Mouse (Mus musculus) frontal cortex, adult (tissue): ENCODE measurements around the gene Sufu.

Experiments used
- ATAC-seq: cut with Nextera tagmentation; 2 replicates; pipeline ENCODE4 v1.9.2; 2017; ENCODE audit warnings: mild to moderate bottlenecking, moderate library complexity, mixed read lengths; ENCODE audit not compliant: low TSS enrichment

The Sufu gene

DNA sequence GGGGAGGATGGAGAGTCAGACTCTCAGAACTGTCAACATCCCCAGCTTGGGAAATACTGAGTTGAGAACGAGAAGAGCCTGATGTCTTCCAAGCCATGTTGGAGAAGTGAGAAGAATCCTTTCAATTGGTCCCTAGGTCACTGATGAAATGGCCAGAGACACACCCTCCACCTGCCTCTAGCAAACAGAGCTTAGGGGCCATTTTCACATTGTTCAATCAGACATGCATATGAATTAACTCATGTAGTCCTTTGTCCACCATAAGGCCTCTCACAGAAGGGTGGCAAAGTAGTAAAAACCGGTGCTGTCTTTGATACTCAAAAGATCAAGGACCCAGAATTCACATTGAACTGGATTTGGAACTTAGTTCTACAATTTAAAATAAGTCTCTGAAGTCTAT lies 100.5 kb downstream of the Sufu start:
- ATAC-seq, result no peak

DNA sequence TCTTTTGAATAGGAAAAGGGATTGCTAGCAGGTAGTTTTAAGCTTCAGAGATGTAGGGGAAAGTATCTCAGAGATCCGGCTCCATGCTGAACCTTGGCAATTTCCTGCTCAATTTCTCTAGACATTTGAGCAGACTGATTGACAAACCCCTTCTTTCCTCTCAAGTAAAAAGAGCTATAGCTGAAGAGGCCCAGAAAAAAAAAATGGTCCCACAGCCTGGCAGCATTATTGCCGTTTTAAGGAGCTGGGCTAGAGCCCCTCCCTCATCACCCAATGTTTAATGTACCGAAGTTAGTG lies 102.8 kb downstream of the Sufu start:
- ATAC-seq, result no peak

DNA sequence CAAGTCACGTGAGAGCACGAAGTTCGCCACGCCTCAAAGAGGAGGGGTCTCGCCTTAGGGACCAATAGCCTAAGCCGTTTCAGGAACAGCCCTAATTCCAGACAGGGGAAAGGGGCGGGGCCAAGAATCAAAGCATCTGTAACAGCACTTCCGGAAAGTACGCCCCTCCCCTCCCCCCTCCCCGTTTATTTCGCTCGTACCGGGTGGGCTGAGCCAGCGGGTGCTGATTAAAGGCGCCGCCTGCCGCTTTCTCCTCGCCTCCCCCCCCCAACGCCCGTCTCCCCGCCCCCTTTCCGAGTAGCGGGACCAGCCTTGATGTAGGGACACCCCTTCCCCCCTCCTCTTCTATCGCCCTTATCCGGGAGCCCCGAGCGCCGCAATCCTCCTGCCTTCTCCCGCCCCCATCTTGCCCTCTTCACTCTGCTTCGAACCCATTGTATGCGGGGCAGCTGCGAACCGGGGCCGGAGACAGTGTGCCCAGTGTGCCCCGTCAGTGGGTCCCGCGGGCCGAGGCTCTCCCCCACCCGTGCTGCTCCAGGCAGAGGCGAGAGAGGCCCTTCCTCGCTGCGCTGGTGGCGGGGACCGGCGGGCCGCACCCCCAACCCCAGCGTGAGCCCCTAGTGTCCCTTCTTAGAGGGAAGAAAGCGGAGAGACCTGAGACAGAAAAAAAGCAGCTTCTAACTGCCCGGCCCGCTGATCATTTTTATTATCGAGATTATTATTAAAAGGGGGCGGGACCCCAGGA lies 103.3 kb downstream of the Sufu start:
- peak; percentile 57 for ATAC-seq

DNA sequence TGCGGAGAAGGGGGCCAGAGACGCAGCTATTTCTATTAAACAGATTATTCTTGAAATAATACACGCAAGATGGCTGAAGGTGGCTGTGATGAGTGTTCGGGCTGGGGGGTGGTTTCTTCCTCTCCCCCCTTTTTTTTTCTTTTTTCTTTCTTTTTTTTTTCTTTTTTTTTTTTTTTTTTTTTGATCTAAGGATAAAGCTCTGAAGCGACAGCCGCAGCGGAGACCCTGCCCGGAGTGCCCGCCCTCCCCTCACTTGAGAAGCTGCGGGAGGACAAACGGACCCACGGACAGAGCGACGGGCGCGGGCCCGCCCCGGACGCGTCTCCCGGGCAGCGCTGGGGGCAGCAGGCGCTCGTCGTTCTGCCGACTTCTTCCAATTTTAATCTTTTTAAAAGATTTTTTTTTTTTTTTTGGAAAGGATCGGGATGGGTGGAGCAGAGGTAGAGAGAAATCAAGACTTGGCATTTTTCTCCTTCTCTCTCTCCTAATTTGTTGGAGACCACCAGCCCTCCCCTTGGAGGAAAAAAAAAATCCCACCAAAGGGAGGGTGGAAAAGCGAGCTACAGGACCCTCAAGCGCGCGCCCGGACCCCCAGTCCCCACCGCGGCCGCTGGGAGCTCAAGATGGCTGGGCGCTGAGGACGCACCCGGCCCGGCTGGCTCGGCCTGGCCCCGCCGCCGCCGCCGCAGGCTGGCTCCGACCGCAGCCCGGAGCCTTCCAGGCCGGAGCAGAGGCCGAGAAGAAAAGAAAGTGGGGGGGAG lies 104.1 kb downstream of the Sufu start:
- no peak for ATAC-seq

DNA sequence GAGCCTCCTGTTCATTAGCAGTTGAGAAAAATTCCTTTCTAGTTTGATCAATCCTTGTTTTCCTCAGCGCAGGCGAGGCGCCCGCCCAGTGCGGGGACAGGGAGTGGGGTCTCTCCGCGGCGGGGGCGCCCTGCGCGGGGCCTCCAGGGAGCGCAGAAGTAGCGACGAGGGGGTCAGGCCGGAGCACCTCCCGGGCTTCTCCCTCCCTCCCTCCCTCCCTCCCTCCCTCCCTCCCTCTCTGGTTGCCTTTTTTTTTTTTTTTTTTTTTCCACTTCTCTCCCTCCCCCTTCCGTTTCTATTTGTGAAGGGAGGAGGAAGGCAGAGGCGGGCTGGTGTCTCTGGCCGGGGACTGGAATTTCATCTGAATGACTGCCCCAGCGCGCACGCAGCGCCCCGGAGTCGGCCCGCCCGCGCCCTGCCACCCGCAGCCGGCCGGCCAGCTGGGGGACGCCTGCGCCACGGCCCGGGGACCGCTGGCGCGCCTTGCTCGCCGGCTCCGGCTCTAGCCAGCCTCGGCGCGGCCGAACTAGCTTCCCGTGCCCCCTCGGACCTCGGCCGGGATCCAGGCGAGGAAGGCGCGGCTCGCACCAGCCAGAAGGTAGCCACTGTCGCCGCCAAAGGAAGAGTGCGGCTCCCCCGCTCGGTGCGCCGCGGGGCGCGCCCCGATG lies 104.8 kb downstream of the Sufu start, which contains the start of gene Trim8:
Gene Trim8 (plus strand): TSS at position 302 of the 668 bp plus-strand sequence.
- ATAC-seq, result 0 out of 2 replicates have a peak, but pooled peaks have one; percentile 15

DNA sequence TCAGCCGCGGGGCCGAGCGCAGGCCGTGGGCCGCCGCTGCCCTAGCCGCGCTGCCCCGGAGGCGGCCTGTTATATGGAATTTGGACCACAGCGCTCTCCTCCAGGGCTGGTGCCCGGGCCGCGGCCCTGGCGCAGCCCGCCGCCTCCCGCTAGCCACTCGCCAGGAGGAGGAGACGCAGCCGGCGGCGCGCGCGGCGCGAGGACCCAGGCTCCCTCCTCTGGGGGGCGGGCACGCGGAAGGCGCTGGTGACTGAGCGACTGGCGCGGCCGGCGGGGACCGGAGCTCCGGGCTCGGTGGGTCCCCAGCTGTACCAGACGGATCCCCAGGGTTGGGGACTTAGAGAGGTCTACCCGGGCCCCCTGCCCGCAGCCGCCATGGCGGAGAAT lies 105.4 kb downstream of the Sufu start:
- ATAC-seq, result peak; percentile 26; the same call in 1 of the 2 replicates

DNA sequence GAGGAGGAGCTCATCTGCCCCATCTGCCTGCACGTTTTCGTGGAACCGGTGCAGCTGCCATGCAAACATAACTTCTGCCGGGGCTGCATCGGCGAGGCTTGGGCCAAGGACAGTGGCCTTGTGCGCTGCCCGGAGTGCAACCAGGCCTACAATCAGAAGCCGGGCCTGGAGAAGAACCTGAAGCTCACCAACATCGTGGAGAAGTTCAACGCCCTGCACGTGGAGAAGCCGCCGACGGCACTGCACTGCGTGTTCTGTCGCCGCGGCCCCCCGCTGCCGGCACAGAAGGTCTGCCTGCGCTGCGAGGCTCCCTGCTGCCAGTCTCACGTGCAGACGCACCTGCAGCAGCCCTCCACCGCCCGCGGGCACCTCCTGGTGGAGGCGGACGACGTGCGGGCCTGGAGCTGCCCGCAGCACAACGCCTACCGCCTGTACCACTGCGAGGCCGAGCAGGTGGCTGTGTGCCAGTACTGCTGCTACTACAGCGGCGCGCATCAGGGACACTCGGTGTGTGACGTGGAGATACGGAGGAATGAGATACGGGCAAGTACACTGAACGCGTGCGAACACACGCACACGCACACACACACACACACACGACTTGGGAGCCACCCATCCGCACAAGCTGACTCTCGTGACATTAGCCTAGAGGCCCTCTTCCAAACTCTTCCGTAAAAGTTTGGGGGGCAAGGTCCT lies 105.9 kb downstream of the Sufu start:
- ATAC-seq, result peak; percentile 21

DNA sequence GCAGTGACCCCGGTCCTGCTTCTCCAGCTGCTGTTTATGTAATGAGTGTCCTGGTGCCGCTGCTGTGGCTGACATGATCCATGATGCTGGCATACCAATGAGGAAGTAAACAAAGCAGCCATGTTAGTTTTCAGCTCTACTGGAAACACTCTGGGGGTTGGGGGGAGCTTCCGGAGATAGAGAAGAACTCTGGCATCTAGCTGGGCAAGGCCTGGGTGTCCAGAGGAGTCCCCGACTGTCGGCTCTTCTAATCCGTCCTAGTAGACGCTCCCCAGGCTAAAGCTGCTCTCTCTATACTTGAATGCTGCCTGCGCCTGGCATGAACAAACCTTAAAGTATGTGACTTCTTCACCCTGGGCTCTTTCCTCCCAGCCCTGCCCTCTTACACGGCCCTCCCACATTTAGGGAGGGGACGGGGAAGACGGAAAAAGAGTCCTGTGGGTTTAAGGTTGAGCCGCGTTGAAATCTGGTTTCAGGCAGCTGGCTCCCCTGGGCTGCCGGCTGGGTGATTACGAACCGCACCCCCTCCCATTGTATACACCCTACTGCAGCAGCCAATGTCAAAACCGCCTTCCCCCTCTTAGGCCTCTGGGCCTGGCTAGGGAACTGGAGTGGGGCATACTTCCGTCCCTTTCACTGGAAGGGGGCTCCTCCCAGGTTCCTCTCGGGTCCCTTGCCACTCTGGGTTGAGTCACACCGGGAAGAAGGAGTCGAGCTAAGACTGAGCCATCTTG lies 106.8 kb downstream of the Sufu start:
- no peak for ATAC-seq

DNA sequence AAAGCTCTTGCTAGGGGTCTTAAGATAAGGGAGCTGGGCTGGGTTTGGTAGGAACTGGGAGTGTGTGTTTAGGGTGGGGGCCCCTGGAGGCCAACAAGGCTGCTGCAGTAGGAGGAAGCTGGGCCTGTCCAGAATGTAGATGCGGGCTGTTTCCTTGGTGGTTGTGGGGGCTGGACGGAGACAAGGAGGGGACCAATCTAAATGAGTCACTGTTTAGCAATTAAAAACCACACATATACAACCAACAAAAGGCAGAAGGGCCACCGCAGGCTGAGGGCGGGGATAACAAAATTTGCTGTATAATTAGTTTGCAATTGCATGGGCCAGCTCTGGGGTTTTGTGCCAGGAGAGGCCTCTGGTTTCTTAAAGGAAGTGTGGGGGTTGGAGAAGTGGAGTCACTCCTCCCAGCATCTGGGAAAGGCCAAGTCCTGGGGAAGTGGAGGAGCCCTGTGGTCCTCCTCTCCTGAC lies 107.4 kb downstream of the Sufu start:
- no peak for ATAC-seq

DNA sequence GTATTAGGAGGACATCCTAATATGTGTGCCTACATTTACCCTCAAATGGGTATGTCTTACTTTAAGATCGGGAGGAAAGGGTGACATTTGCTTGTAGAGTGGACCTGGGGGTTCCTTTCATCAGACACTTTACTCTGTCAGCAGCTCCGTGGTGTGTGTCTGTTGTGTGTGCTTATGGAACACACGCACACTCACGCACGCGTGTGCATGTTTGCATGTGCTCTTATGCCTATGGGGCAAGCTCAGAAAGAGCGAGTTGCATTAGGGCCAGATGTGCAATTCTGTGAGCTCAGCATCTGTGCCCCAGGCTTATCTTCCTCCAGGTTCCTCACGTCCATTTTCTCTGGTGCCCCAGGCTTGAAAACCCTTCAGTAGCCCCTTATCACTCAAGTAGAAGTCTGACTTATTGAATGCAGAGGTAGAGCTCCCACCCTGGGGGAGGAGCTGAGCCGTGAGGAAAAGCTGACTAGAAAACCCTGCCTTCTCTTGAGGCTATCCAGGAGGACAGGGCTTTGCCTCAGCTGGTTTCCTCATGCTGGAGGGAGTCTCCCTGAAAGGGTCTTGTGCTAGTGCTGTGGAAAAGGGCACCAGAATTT lies 108.2 kb downstream of the Sufu start:
- no peak for ATAC-seq

DNA sequence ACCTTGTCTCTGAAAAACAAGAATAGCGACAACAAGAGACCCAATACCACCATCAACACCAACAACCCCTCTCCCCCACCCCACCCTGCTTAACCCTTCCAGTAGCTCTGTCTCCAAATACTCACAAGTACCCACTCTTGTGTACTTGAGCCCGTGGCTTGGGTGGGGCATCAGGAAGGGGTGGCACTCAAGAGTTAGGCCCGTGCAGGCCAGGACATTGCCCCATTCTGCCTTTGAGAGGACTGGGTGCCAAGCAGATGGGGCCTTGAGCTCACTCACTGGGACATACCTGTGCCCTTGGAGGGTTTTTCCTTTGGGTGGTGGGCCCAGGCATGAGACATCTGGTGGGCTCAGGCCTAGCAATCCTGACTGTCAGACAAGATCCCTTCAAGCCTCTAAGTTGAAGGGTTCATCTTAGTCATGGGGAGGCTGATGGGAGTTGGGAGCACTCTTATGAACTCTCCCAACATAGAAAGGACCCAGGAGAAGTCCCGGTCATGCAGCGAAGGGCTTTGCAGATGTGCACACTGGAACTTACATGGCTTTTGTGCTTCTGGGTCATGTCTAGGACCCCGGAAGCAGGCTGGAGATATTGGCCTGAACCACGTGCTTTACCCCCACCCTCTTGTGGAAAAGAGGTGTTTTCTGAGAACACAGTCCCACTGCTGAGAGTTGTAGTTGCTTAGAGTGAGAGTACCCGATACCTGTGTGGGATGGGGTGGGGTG lies 109.1 kb downstream of the Sufu start:
- no peak for ATAC-seq

DNA sequence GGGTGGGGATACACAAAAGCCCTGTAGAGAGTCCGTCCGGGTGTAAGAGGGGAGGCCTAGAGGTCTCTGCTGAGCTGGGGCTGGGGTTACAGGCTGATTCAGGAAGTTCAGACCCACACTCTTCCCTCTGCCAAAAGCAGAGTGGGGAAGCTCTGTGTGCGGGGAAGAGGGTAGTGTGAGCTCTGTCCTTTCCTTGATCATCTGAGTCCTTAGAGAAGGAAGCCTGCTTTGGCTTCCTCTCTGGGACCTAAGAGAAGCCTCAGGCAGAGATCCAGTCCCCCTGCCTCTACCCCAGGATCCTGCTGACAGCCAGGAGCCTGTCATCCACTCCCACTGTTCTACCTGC lies 109.6 kb downstream of the Sufu start:
- ATAC-seq, result no peak

DNA sequence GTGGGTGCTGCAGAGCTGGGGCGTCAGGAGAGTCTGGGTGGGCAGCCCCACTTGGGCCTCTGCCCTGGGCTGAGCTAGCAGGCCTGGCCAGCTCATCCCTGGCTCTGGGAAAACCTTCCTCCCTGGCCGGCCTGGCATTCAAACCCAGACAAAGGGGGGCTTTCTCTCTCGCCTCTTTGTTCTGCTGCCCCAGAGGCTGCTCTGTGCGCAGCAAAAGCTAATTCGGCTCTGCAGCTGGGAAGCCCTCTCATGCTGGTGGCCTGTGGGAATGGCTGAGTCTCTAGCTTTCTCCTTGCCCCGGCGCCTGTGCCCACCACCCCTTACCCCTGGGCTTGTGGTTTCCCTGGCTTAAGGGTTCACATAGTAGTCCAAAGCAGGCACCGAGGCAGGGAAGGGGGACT lies 110.5 kb downstream of the Sufu start:
- no peak for ATAC-seq

DNA sequence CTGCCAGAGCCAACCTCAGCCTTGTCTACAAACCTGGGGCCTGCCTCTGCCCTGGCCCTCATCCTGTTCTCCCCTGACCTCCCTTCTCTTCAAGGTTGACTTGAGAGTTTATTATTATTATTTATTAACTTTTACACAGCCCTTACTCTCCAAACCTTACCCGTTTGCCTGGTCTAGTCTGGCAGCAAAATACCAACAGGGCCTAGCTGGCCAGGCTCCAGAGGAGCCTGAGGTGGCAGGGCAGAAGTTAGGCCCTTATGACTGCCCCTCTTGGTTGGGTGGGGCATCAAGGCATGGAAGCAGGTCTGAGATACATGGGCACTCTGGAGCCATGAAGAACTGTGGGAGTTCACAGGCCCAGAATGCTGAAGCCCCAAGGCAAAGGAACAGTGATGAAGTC lies 111.1 kb downstream of the Sufu start:
- no peak for ATAC-seq

DNA sequence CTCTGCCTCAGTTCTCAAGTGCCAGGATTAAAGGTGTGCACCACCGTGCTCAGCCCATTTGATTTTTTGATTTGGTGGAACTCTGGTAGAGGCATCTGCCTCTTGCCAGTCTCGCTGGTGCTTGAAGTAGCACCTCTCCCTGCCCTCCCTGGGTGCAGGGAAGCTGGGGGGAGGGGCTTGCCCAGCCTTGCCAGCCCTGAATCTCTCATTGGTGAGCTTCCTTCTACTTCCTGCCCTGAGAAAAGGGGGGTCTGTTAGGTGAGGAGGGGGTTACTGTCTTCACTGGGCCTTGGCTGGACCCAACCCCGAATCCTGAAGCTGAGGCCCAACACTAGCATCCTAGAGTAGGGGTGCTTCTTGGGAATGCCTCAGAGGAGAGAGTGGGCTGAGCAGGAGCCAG lies 112.0 kb downstream of the Sufu start:
- ATAC-seq, result no peak

DNA sequence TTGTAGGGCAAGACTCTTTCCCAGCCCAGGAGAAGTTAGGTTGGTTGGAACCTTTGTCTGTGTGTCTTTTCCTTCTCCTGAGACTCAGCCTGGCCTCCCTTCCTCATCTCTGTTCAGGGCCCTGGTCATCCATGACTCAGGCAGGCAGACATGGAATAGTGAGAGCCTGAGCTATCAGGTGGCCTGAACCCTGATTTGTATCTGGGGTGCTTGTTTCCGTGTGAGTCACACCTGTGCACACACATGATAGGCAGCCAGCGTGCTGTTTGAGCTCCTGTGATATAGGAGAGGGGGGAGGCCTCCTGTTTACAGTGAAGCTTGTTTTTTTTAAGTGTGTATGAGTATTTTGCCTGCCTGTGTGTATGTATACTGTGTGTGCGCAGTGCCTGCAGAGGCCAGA lies 112.5 kb downstream of the Sufu start:
- no peak for ATAC-seq

DNA sequence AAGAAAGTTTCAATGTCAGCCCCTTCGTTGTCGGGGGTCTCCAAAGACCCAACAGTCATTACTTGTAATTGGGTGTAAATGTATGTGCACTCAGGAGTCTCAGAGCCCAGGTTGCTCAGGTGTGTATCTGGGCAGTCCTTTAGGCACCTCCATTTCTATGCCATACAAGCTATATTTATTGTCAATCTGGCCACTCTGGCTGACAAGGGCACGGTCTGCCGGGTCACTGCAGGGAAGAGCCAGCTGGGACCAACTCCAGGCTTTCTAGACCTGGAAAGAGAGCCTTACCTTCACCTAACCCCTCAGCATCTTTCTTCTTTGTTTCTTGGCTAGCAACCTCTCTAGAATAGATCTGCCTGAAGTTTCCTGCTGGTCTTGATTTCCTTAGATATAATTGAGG lies 113.0 kb downstream of the Sufu start:
- ATAC-seq, result no peak

DNA sequence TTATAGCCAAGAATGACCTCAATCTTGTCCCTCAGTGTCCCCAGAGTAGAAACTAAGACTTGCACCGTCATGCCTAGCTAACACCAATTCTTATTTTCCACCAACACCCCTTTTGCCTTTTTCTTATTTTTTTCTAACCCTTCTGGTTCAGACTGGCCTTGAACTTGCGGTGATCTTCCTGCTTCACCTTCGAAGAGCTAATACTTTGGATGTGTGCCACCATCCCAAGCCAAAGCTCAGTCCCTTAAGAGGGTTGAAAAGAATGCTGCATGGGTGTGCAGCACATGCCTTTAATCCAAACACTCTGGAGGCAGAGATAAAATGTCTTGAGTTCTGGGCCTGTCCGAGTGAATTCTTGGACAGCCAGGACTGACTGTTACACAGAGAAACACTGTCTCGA lies 113.7 kb downstream of the Sufu start:
- ATAC-seq, result no peak

DNA sequence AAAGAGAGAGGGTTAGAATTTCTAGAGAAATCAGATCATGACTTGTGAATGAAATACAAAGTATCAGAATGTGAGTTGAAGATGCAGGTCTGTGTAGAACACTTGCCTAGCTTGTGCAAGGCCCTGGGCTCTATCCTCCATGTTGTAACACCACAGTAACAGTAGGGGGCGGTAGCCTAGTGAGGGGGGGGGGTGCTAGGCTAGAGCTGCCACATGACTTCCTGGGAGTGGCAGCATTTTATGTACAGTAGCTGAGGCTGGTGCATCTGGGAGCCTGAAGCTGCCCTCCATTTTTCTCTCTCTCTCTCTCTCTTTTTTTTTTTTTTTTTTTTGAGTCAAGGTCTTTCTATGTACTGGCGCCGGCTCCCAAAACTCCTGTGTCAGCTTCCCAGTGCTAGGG lies 114.1 kb downstream of the Sufu start:
- ATAC-seq, result 0 out of 2 replicates have a peak, but pooled peaks have one; percentile 8

DNA sequence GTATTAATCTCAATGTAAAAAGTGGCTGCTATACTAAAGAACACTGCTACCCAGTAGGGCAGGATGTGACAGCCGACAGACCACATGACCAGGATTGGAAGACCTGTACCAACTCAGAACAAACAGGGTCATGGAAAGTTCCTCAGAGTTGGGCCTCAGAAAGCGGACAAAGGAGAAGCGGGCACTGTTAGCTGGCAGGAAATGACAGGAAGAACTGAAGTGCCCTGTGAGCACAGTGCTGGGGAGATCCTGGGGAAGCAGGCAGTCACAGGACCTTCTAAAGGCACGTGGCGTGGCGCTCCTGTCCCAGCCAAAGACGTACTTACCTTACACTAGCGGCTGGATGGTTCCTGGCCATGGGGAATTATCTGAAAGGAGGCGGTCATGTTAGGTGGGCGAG lies 114.6 kb downstream of the Sufu start:
- ATAC-seq, result no peak

DNA sequence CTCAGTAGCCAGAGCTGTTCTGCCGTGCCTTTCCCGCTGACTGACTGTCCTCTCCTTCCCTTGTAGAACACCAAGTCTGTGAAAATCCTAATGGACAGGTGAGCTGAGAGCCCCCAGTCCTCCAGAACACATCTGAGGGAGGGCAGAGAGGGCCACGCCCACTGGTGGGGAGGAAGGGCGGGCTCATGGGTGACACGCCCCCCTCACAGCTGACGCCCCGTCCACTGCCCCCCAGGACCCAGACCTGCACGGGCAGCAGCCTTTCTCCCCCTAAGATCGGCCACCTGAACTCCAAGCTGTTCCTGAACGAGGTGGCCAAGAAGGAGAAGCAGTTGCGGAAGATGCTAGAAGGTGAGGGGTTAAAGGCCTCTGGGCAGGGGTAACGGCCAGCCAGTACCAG lies 117.7 kb downstream of the Sufu start:
- ATAC-seq, result no peak
